Mouse (Mus musculus) common myeloid progenitor, adult 5-6 weeks (primary cell): ENCODE data around the gene Kcng4. TPM values are rescaled to one million over a fixed set of nuclear protein-coding genes. Genes with fewer than 3 reads are reported as not detected.

Experiments used
- ATAC-seq: replicated peaks from 2 replicates; pipeline ENCODE4 v1.8.0; 2016; ENCODE audit warnings: low read depth, mild to moderate bottlenecking, moderate TSS enrichment, inconsistent platforms; ENCODE audit not compliant: poor library complexity, severe bottlenecking
- total RNA-seq: library from RNA; stranded (forward); fragments of 200-1000, 187-1606 nt; gene quantifications from 2 replicates; pipeline ENCODE4 v1.2.3, GENCODE M21; 2017

Kcng4 gene
- total RNA-seq, 1 experiment from 2014 or later: not detected

- ATAC-seq: no peak
Measured at GRCm38 (mm10) chr8:119618887-119619286, 16.6 kb downstream of the Kcng4 start.

GRCm38 (mm10) chr8:119617586-119617985 lies 17.9 kb downstream of the Kcng4 start:
- ATAC-seq: no peak

GRCm38 (mm10) chr8:119616811-119617210 lies 18.7 kb downstream of the Kcng4 start:
- no peak for ATAC-seq

GRCm38 (mm10) chr8:119616358-119616757 lies 19.1 kb downstream of the Kcng4 start:
- ATAC-seq: no peak

GRCm38 (mm10) chr8:119615096-119615495 lies 20.4 kb downstream of the Kcng4 start:
- ATAC-seq: no peak

GRCm38 (mm10) chr8:119612471-119612870 lies 23.0 kb downstream of the Kcng4 start, which contains the start of gene Adad2:
Gene Adad2 (plus strand): TSS chr8:119612747.
- ATAC-seq: 0 out of 2 replicates have a peak, but pooled peaks have one; percentile 22

- ATAC-seq: no peak
Measured at GRCm38 (mm10) chr8:119606224-119606623, 29.3 kb downstream of the Kcng4 start.

- ATAC-seq: peak; percentile 97
Measured at GRCm38 (mm10) chr8:119604996-119605395, 30.5 kb downstream of the Kcng4 start, which contains the start of gene Taf1c. Gene Taf1c (minus strand): TSS chr8:119605222.

- peak; percentile 50 for ATAC-seq
Measured at GRCm38 (mm10) chr8:119604398-119604803, 31.1 kb downstream of the Kcng4 start.

GRCm38 (mm10) chr8:119603771-119604170 lies 31.7 kb downstream of the Kcng4 start:
- no peak for ATAC-seq

- ATAC-seq: no peak
Measured at GRCm38 (mm10) chr8:119591456-119591855, 44.0 kb downstream of the Kcng4 start.

- ATAC-seq: no peak
Measured at GRCm38 (mm10) chr8:119590348-119590747, 45.1 kb downstream of the Kcng4 start.

- ATAC-seq: no peak
Measured at GRCm38 (mm10) chr8:119588844-119589243, 46.6 kb downstream of the Kcng4 start.

GRCm38 (mm10) chr8:119588321-119588720 lies 47.2 kb downstream of the Kcng4 start:
- ATAC-seq: no peak

- ATAC-seq: peak; percentile 78
Measured at GRCm38 (mm10) chr8:119585901-119586300, 49.6 kb downstream of the Kcng4 start.

- ATAC-seq: no peak
Measured at GRCm38 (mm10) chr8:119580441-119581161, 54.9 kb downstream of the Kcng4 start.

- ATAC-seq: no peak
Measured at GRCm38 (mm10) chr8:119579096-119579495, 56.4 kb downstream of the Kcng4 start.

- no peak for ATAC-seq
Measured at GRCm38 (mm10) chr8:119575366-119575726, 60.1 kb downstream of the Kcng4 start.

GRCm38 (mm10) chr8:119574437-119575365 lies 60.8 kb downstream of the Kcng4 start, which contains the start of the genes Hsdl1 and Dnaaf1:
Gene Hsdl1 (minus strand): TSS chr8:119575183.
Gene Dnaaf1 (plus strand): TSS chr8:119575235.
- ATAC-seq: peak; percentile 57
